Mouse (Mus musculus): ENCODE measurements at regions not wholly inside any gene's neighbourhood (a gene's known extent, or its start where the extent isn't known, plus 50 kb on each side); places are given as distances from the start of the nearest gene placed in this dataset.

- H3K9me3 ChIP-seq, result no peaks in the 10 kb centered on the region
- H3K4me3 ChIP-seq, result no peak overlapping the region
- H3K36me3 ChIP-seq, result no peaks in the 10 kb centered on the region
- 0 out of 2 replicates have a peak, but pooled peaks cover 10% of the 10 kb centered on the region for H3K27me3 ChIP-seq (ENCODE audit: insufficient read depth, poor library complexity, severe bottlenecking)
- H3K4me1 ChIP-seq, result peaks cover 5% of the 10 kb centered on the region; the same call in 1 of the 2 replicates
- DNase-seq (ENCODE audit: low spot score), result no peak
- H3K27ac ChIP-seq, result peak overlapping the region; percentile 6; the same call in 1 of the 2 replicates
- 64% methylated on average over 12 of the region's 12 CpGs for WGBS
Measured at GRCm38 (mm10) chr4:46257061-46257795, 61.1 kb upstream of the Xpa start.

GRCm38 (mm10) chr4:46258774-46259173 lies 62.7 kb upstream of the Xpa start:
- DNase-seq (ENCODE audit: low spot score), result no peak
- H3K9me3 ChIP-seq, result no peaks in the 10 kb centered on the region
- H3K4me1 ChIP-seq, result peaks cover 5% of the 10 kb centered on the region; the same call in 1 of the 2 replicates
- H3K4me3 ChIP-seq, result no peak overlapping the region
- no peaks in the 10 kb centered on the region for H3K36me3 ChIP-seq
- 63% methylated on average over 5 of the region's 5 CpGs for WGBS
- 0 out of 2 replicates have a peak, but pooled peaks cover 10% of the 10 kb centered on the region for H3K27me3 ChIP-seq (ENCODE audit: insufficient read depth, poor library complexity, severe bottlenecking)
- no peak overlapping the region for H3K27ac ChIP-seq

DNA sequence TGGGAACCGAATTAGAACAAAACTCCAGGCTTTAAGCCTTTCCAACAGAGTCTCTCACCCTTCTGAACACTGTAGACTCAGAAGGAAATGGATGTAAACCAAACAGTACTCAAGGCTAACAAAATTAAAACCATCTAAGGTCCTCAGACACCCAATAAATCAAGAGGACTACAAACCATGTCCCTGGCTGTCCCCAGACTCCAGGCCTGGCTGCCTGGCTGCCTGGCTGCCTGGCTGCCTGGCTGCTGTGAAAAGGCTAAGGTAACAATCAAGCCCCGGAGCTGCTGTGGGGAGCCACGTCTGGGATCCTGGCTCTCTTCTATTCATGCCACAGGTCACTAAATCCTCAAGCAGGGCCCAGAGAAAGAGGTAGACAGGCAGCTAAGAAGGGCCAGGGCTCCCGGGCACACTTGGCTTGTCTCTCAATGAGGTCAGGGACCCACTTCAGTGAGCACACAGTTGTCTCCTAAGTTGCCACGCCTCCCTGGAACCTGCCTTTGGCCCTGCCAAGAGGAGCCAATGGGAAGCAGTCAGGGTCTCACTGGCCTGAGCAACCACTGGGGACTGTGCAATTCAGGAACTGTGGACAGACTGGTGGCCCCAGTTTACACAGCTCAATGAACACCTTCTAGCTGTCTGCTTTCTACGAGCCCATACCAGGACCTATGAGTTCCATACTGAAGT lies 72.6 kb upstream of the Xpa start:
- Histone ChIP-seq H3K27me3 (ENCODE audit: insufficient read depth, poor library complexity, severe bottlenecking) (peaks cover 44% of the 10 kb centered on the region), H3K4me1 (peaks cover 15% of the 10 kb centered on the region), H3K9me3 (no peaks in the 10 kb centered on the region), H3K27ac (no peak overlapping the region), H3K4me3 (no peak overlapping the region), H3K36me3 (no peaks in the 10 kb centered on the region)
- no peak for DNase-seq (ENCODE audit: low spot score)
- WGBS, result 55% methylated on average over 6 of the region's 6 CpGs

- WGBS, result 2% methylated on average over 2 of the region's 2 CpGs
- no peaks in the 10 kb centered on the region for H3K9me3 ChIP-seq
- H3K27ac ChIP-seq, result no peak overlapping the region
- peaks cover 18% of the 10 kb centered on the region for H3K4me1 ChIP-seq
- peaks cover 50% of the 10 kb centered on the region for H3K27me3 ChIP-seq (ENCODE audit: insufficient read depth, poor library complexity, severe bottlenecking)
- no peaks in the 10 kb centered on the region for H3K36me3 ChIP-seq
- no peak overlapping the region for H3K4me3 ChIP-seq
- no peak for DNase-seq (ENCODE audit: low spot score)
Measured at GRCm38 (mm10) chr4:46271066-46271465, 72.3 kb upstream of the Foxe1 start.

- Histone ChIP-seq H3K4me1 (peaks cover 17% of the 10 kb centered on the region), H3K27me3 (ENCODE audit: insufficient read depth, poor library complexity, severe bottlenecking) (peaks cover 58% of the 10 kb centered on the region), H3K9me3 (no peaks in the 10 kb centered on the region), H3K36me3 (no peaks in the 10 kb centered on the region), H3K4me3 (no peak overlapping the region), H3K27ac (no peak overlapping the region)
- no peak for DNase-seq (ENCODE audit: low spot score)
- 85% methylated on average over 3 of the region's 3 CpGs for WGBS
Measured at GRCm38 (mm10) chr4:46275773-46276172, 67.6 kb upstream of the Foxe1 start.

DNA sequence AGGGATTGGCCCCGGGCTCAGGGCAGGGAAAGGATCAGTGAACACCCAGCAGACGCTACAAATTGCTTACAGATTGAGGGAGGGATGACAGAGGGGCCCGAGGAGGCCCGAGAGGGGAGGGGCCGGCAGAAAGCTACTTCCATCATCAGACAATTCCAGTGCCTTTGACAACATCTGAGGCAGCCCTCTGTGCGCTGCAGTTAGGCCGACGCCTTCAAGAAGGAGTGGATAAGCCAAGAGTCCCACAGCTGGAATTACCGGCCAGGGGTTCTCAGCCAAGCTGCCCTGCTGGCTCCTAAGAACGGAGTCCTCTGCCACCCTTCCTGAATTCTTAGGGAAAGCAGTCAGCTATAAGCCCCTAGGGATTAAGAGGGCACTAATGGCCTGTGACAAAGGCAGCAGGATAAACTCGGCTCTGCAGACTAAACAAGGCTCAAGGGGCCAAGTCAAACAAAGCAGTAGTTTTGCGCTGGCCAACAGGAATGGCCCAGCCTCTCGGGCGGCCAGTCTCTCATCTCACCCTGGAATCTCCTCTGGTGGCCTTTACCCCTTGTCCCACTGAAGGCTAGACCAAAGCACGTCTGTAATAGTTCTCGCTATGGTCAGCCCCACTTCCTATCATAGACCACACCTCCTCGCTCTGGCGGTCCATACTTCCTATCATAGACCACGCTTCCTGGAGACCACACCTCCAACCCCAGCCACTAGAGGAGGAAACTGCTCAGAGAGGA lies 66.4 kb upstream of the Foxe1 start:
- Histone ChIP-seq H3K27me3 (ENCODE audit: insufficient read depth, poor library complexity, severe bottlenecking) (peaks cover 63% of the 10 kb centered on the region), H3K4me1 (peaks cover 17% of the 10 kb centered on the region), H3K4me3 (peak overlapping the region; percentile 12; the same call in 1 of the 2 replicates), H3K36me3 (no peaks in the 10 kb centered on the region), H3K9me3 (no peaks in the 10 kb centered on the region), H3K27ac (peak overlapping the region; percentile 52)
- no peak for DNase-seq (ENCODE audit: low spot score)
- WGBS, result 5% methylated on average over 19 of the region's 19 CpGs

DNA sequence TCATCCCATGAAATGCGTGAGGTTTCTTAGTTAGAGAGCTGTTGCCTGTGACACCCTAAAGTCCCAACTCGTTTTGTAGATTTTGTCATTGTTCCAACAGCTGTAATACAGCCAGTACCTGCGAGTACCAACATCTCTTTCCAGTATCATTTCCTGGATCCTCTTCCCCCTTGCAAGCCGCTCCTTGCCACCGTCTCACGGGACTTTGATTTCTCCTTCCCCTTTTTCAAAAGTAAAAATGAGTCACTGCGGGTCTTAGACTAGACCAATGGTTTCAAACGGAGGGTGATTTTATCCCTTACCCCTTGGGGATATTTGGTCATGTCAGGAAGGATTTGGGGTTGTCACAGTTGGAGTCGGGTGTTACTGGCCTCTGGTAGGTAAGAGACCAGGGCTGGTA lies 56.5 kb upstream of the Foxe1 start:
- H3K27me3 ChIP-seq (ENCODE audit: insufficient read depth, poor library complexity, severe bottlenecking), result peaks cover 6% of the 10 kb centered on the region; the same call in 1 of the 2 replicates
- peaks cover 10% of the 10 kb centered on the region for H3K4me1 ChIP-seq
- H3K4me3 ChIP-seq, result no peak overlapping the region
- WGBS, result 85% methylated on average over 9 of the region's 9 CpGs
- H3K9me3 ChIP-seq, result peaks cover 4% of the 10 kb centered on the region
- H3K36me3 ChIP-seq, result no peaks in the 10 kb centered on the region
- H3K27ac ChIP-seq, result no peak overlapping the region
- no peak for DNase-seq (ENCODE audit: low spot score)

GRCm38 (mm10) chr4:46291620-46292254 lies 51.7 kb upstream of the Foxe1 start:
- DNase-seq (ENCODE audit: low spot score), result no peak
- 22% methylated on average over 10 of the region's 10 CpGs for WGBS
- peaks cover 21% of the 10 kb centered on the region for H3K27me3 ChIP-seq (ENCODE audit: insufficient read depth, poor library complexity, severe bottlenecking)
- H3K9me3 ChIP-seq, result peaks cover 4% of the 10 kb centered on the region
- no peaks in the 10 kb centered on the region for H3K36me3 ChIP-seq
- no peak overlapping the region for H3K4me3 ChIP-seq
- H3K27ac ChIP-seq, result no peak overlapping the region
- H3K4me1 ChIP-seq, result peaks cover 12% of the 10 kb centered on the region

All from heart, embryonic 10.5 days (tissue).